Mouse (Mus musculus) forebrain, postnatal 0 days (tissue): ENCODE results near the gene Asb18. TPM values are rescaled to one million over a fixed set of nuclear protein-coding genes. Genes with fewer than 3 reads are reported as not detected.

ENCODE experiments used
- ATAC-seq: fragments of 200-750 bp; cut with Nextera tagmentation; 2 replicates; pipeline ENCODE4 v1.8.0; 2017; ENCODE audit warnings: mild to moderate bottlenecking, moderate library complexity
- DNase-seq: peaks from one replicate; pipeline ENCODE4 v3.0.0-alpha.2; 2015
- H3K27ac ChIP-seq: fragments of 300-500 bp; sonication (generic); 2 replicates; pipeline ENCODE4 v1.5.1; 2014; ENCODE audit warnings: low read depth, mild to moderate bottlenecking, antibody characterized with exemption, low read length, moderate library complexity, mixed read lengths
- H3K27me3 ChIP-seq: fragments of 300-500 bp; sonication (generic); 2 replicates; pipeline ENCODE4 v1.6.1; 2014; ENCODE audit warnings: mild to moderate bottlenecking, low read length, mixed read lengths; ENCODE audit not compliant: insufficient read depth
- H3K36me3 ChIP-seq: fragments of 300-500 bp; sonication (generic); 2 replicates; pipeline ENCODE4 v1.6.1; 2014; ENCODE audit warnings: mild to moderate bottlenecking, moderate library complexity; ENCODE audit not compliant: insufficient read depth
- H3K4me1 ChIP-seq: fragments of 300-500 bp; sonication (generic); 2 replicates; pipeline ENCODE4 v1.6.1; 2014; ENCODE audit warnings: antibody characterized with exemption; ENCODE audit not compliant: insufficient read depth
- H3K4me2 ChIP-seq: fragments of 300-500 bp; sonication (generic); 2 replicates; pipeline ENCODE4 v1.6.1; 2014; ENCODE audit warnings: low read depth, mild to moderate bottlenecking, moderate library complexity
- H3K4me3 ChIP-seq: fragments of 300-500 bp; sonication (generic); 2 replicates; pipeline ENCODE4 v1.5.1; 2014; ENCODE audit warnings: low read depth, low read length, mixed read lengths
- H3K9ac ChIP-seq: fragments of 300-500 bp; sonication (generic); 2 replicates; pipeline ENCODE4 v1.6.1; 2014; ENCODE audit warnings: mild to moderate bottlenecking
- H3K9me3 ChIP-seq: fragments of 300-500 bp; sonication (generic); 2 replicates; pipeline ENCODE4 v1.6.1; 2016; ENCODE audit warnings: low read length
- CTCF ChIP-seq: sonication (generic); IDR thresholded peaks from 2 replicates; pipeline ENCODE4 v1.5.1; 2016; ENCODE audit warnings: antibody characterized with exemption, control low read depth, low read depth
- WGBS: fragments of 180-500 bp; shearing (Covaris S2); extraction: QIAGEN DNeasy Blood & Tissue Kit; methylation state at CpG from one replicate; pipeline ENCODE4 v1.1.7; 2014; 5-methylcytosine and 5-hydroxymethylcytosine counted together
- polyA plus RNA-seq: library from polyadenylated mRNA; unstranded; fragments of >200 nt; fragmentation: Nextera tagmentation; extraction: Ambion mirVana; gene quantifications from 2 replicates; pipeline ENCODE4 v1.2.1, GENCODE M21; 2015
- total RNA-seq: library from RNA; depleted of rRNA; stranded (reverse); fragments of >200 nt; gene quantifications from 2 replicates; pipeline ENCODE4 v1.2.3, GENCODE M21; 2014

Gene Asb18
- total and polyA plus RNA-seq, 2 experiments from 2014 or later = 0.33 to 1.4 TPM

DNA sequence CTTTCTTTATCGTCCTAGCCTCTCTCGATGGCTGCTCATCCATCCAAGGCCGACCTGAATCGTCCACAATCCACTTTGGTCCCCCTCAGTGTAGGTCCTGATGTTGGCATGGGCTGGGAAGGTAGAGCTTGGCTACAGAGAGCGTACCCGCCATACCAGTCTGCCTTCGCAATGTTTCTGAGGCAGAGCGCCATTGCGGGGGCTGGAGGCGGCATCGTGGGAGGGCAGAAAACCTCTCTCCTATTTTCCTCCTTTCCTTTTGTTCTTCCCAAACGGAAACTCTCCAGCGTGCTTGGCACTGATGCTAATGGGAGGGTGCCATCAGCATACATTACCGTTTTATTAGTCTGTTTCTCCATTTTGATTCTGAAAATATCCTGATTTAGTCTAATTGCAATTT lies 7.8 kb downstream of the Asb18 start:
- Histone ChIP-seq H3K27me3 (no peaks in the 10 kb centered on the region), H3K9me3 (no peaks in the 10 kb centered on the region), H3K4me1 (0 out of 2 replicates have a peak, but pooled peaks cover 4% of the 10 kb centered on the region), H3K9ac (no peak overlapping the region), H3K4me3 (no peak overlapping the region), H3K36me3 (no peaks in the 10 kb centered on the region), H3K27ac (0 out of 2 replicates have a peak overlapping the region, but pooled peaks have one; percentile 35), H3K4me2 (peak overlapping the region; percentile 23)
- WGBS = 50% methylated on average over 14 of the region's 14 CpGs
- TF ChIP-seq CTCF = no peak
- ATAC-seq = peak; percentile 59
- DNase-seq = peak; percentile 37

DNA sequence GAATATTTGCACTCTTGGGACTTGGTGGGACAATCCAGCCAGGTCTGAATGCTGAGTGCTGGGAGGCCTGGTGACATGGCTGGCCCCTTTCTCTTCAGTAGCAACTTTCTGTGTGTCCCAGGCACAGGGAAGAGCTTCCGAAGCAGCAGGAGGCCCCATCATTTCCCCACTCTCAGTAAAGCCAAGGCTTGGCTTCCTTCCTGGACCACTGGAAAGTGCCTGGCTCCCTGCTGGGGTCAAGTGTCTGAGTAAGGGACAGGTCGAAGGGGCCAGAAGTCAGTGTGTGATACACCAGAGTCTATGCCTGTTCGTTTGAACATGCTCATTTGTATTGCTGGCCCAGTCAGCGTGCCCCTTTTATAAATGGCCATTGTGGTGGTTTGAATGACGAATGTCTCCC lies 13.5 kb downstream of the Asb18 start:
- no peak for TF ChIP-seq CTCF
- ATAC-seq = no peak
- no peak overlapping the region for H3K4me3 ChIP-seq
- H3K9ac ChIP-seq = no peak overlapping the region
- H3K27ac ChIP-seq = no peak overlapping the region
- DNase-seq = no peak
- H3K9me3 ChIP-seq = no peaks in the 10 kb centered on the region
- H3K4me1 ChIP-seq = no peaks in the 10 kb centered on the region
- H3K36me3 ChIP-seq = no peaks in the 10 kb centered on the region
- peaks cover 3% of the 10 kb centered on the region; the same call in 1 of the 2 replicates for H3K27me3 ChIP-seq
- no peak overlapping the region for H3K4me2 ChIP-seq
- WGBS = 41% methylated on average over 5 of the region's 5 CpGs

DNA sequence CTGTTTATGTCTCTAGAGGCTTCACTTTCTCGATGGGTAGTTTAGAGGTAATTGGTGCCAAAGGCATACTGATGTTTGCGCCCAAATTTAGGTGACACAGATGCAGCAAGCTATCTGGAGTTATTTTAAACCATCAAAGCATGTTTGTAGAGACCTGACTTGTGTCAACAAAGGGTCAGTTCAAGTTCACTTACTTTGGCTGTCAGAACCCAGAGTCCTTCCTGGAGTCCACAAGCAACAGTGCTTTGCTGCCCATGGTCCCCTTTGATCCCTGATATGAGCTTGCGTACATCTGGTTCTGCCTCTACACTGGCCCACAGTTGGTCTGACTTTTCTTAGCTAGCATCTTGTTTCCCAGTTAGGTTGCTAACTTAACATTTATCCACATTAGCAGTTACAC lies 14.6 kb downstream of the Asb18 start:
- Histone ChIP-seq H3K9ac (no peak overlapping the region), H3K4me3 (no peak overlapping the region), H3K27me3 (peaks cover 3% of the 10 kb centered on the region; the same call in 1 of the 2 replicates), H3K36me3 (no peaks in the 10 kb centered on the region), H3K9me3 (no peaks in the 10 kb centered on the region), H3K4me2 (no peak overlapping the region), H3K27ac (no peak overlapping the region), H3K4me1 (no peaks in the 10 kb centered on the region)
- 86% methylated on average over 3 of the region's 3 CpGs for WGBS
- DNase-seq (no peak), ATAC-seq (no peak)
- no peak for TF ChIP-seq CTCF

DNA sequence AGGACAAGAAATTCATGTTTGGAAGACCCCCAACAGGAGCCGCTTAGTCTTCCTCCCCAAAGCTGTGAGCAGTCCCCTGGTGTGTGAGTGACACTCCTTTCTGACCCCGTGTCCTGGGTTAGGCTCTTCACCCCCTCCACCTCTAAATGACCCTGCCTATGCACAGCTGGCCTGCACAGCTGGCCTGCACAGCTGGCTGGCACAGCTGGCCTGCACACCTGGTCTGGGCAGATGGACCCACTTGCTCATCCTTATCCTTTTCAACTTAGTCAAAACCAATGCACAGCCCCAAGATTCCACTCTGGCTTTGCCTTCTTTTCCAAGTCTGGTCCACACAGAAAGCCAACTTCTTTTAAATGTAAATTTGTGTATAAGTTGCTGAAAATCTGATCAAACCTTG lies 15.8 kb downstream of the Asb18 start:
- Histone ChIP-seq H3K9me3 (no peaks in the 10 kb centered on the region), H3K27ac (no peak overlapping the region), H3K4me3 (no peak overlapping the region), H3K4me1 (no peaks in the 10 kb centered on the region), H3K27me3 (peaks cover 11% of the 10 kb centered on the region), H3K4me2 (no peak overlapping the region), H3K9ac (no peak overlapping the region), H3K36me3 (no peaks in the 10 kb centered on the region)
- TF ChIP-seq CTCF = no peak
- 68% methylated on average over 2 of the region's 2 CpGs for WGBS
- no peak for ATAC-seq
- no peak for DNase-seq

DNA sequence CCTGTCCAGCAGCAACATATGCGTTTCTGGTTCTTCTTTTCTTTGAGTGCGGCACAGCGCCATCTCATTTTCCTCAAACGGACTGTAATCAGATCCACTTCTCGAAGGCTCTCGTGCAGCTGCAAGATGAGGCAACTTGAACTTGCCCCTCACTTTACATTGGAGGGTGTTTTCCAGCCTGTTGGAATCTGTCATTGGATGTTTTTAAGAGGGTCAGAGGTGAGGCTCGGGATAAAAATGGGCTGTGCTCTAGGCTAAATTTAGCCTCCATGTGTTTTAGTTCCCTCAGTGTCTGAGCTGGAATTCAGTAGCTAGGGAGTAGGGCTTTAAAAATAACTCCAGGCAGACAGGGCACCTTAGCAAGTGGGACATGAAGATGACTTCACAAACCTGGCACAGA lies 16.4 kb downstream of the Asb18 start:
- no peaks in the 10 kb centered on the region for H3K9me3 ChIP-seq
- no peak overlapping the region for H3K27ac ChIP-seq
- no peaks in the 10 kb centered on the region for H3K4me1 ChIP-seq
- no peak overlapping the region for H3K4me2 ChIP-seq
- ATAC-seq = no peak
- no peaks in the 10 kb centered on the region for H3K36me3 ChIP-seq
- TF ChIP-seq CTCF = no peak
- no peak overlapping the region for H3K9ac ChIP-seq
- DNase-seq = no peak
- 58% methylated on average over 7 of the region's 7 CpGs for WGBS
- no peak overlapping the region for H3K4me3 ChIP-seq
- H3K27me3 ChIP-seq = peaks cover 17% of the 10 kb centered on the region

DNA sequence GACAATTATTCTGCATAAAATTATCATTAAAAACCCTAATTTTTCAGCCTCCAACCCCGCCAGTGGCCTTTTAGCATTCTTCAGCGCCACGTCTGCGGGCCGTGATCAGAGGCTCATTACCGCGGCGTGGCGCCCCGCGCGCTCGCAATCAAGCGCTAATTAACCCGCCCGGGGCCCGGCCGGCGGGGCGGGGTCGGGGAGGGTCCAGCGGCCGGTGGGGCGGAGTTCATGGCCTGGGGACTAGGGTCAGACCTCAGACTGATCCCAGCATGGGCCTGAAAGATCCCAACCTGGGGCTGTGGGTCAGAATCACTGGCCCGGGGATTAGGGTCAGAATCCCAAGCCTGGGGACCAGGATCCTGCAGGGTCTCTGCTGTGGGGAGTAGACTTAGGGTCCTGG lies 22.2 kb downstream of the Asb18 start:
- no peak for DNase-seq
- Histone ChIP-seq H3K4me3 (no peak overlapping the region), H3K9ac (no peak overlapping the region)

DNA sequence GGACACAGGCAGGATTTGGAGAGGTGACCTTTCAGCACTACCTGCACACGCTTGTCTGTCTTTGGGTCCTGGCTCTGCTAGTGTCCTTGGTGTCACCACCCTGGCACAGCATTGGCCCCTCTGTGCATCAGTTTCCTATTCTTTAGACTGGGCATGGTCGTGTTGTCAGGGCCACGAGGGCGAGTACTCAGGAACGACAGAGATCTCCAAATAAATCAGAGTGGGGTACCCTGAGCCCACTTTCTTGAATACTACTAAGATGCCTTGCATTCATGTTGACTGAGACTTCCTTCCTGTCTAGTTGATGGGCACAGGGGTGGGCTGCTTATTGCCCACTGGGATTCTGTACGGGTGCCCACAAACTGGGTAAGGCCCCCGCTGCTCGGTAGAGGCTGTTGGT lies 37.2 kb downstream of the Asb18 start:
- H3K4me2 ChIP-seq = no peak overlapping the region
- DNase-seq (no peak), ATAC-seq (no peak)
- H3K4me3 ChIP-seq = no peak overlapping the region
- no peaks in the 10 kb centered on the region for H3K36me3 ChIP-seq
- no peak overlapping the region for H3K27ac ChIP-seq
- H3K4me1 ChIP-seq = no peaks in the 10 kb centered on the region
- H3K9me3 ChIP-seq = no peaks in the 10 kb centered on the region
- 94% methylated on average over 8 of the region's 8 CpGs for WGBS
- H3K27me3 ChIP-seq = no peaks in the 10 kb centered on the region
- H3K9ac ChIP-seq = no peak overlapping the region
- TF ChIP-seq CTCF = no peak

More for the DNA sequence above, 22.2 kb downstream of the Asb18 start:
- Histone ChIP-seq H3K9me3 (no peaks in the 10 kb centered on the region), H3K27ac (no peak overlapping the region), H3K4me1 (no peaks in the 10 kb centered on the region), H3K27me3 (peaks cover 34% of the 10 kb centered on the region), H3K4me2 (peak overlapping the region; percentile 7; the same call in 1 of the 2 replicates), H3K36me3 (no peaks in the 10 kb centered on the region)
- WGBS = 3% methylated on average over 25 of the region's 25 CpGs
- ATAC-seq = no peak
- TF ChIP-seq CTCF = no peak
